Mouse (Mus musculus) megakaryocyte, embryonic 14.5 days (primary cell): ENCODE results near the gene Hopx. TPM values are rescaled to one million over a fixed set of nuclear protein-coding genes. Genes with fewer than 3 reads are reported as not detected.

ENCODE experiments used
- H3K27me3 ChIP-seq: replicated peaks from 2 replicates; pipeline ENCODE3; 2012; ENCODE audit warnings: inconsistent platforms
- H3K36me3 ChIP-seq: replicated peaks from 2 replicates; pipeline ENCODE3; 2012; ENCODE audit warnings: low read length, inconsistent platforms, mixed read lengths
- H3K4me1 ChIP-seq: 2 replicates; pipeline ENCODE4 v1.6.1; 2012; ENCODE audit warnings: inconsistent platforms
- H3K4me3 ChIP-seq: replicated peaks from 2 replicates; pipeline ENCODE3; 2012; ENCODE audit warnings: moderate library complexity, mild to moderate bottlenecking, inconsistent platforms
- H3K9me3 ChIP-seq: 2 replicates; pipeline ENCODE4 v1.6.1; 2012; ENCODE audit warnings: inconsistent platforms
- FLI1 ChIP-seq: IDR thresholded peaks from 2 replicates; pipeline ENCODE4 v1.6.1; 2012; ENCODE audit warnings: low read length, inconsistent platforms, mixed read lengths
- GATA1 ChIP-seq: IDR thresholded peaks from 3 replicates; pipeline ENCODE4 v1.6.1; 2012; ENCODE audit warnings: mixed read lengths, low read length, inconsistent platforms, borderline replicate concordance
- polyA plus RNA-seq: library from polyadenylated mRNA; stranded (reverse); fragments of >175 nt; gene quantifications from 2 replicates; pipeline ENCODE4 v1.2.3, GENCODE M21; 2012; ENCODE audit warnings: low replicate concordance; ENCODE audit not compliant: insufficient read depth

The Hopx gene
- polyA plus RNA-seq, 1 experiment = 2.5 TPM

DNA sequence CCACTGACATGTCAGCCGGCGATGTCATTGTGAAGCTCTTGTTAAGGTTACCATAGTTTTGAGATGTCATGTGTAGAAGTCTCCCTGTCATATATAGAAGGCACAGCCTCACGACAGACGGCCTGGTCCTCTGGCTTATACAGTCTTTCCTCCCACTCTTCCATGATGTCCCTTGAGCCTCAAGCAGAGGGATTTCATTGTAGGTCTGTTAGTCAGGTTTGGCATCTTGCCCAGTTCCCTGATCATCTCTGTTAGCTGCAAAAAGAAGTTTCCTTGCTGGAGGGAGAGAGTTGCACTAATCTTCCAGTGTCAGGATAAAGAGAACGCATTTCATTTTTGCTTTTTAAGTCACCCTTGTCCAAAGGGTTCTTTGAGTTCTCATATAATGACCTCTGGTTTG lies 62.3 kb downstream of the Hopx start:
- TF ChIP-seq FLI1 (no peak), GATA1 (no peak)
- Histone ChIP-seq H3K4me1 (no peaks in the 10 kb centered on the region), H3K4me3 (no peak overlapping the region), H3K27me3 (peaks cover 13% of the 10 kb centered on the region), H3K36me3 (no peaks in the 10 kb centered on the region), H3K9me3 (peaks cover 2% of the 10 kb centered on the region; the same call in 1 of the 2 replicates)

GRCm38 (mm10) chr5:77044362-77044761 lies 70.6 kb downstream of the Hopx start:
- H3K4me3 ChIP-seq = no peak overlapping the region
- H3K36me3 ChIP-seq = no peaks in the 10 kb centered on the region
- TF ChIP-seq FLI1 (no peak), GATA1 (no peak)
- peaks cover 10% of the 10 kb centered on the region for H3K27me3 ChIP-seq
- no peaks in the 10 kb centered on the region for H3K9me3 ChIP-seq
- peaks cover 3% of the 10 kb centered on the region; the same call in 1 of the 2 replicates for H3K4me1 ChIP-seq

GRCm38 (mm10) chr5:77039391-77039790 lies 75.5 kb downstream of the Hopx start:
- H3K4me1 ChIP-seq = peaks cover 8% of the 10 kb centered on the region
- no peaks in the 10 kb centered on the region for H3K36me3 ChIP-seq
- TF ChIP-seq GATA1 = no peak
- TF ChIP-seq FLI1 = no peak
- H3K9me3 ChIP-seq = peaks cover 7% of the 10 kb centered on the region
- H3K4me3 ChIP-seq = no peak overlapping the region
- peaks cover 6% of the 10 kb centered on the region for H3K27me3 ChIP-seq

GRCm38 (mm10) chr5:77038451-77038850 lies 76.5 kb downstream of the Hopx start:
- TF ChIP-seq FLI1 = no peak
- TF ChIP-seq GATA1 = no peak

More at GRCm38 (mm10) chr5:77038451-77038850, 76.5 kb downstream of the Hopx start:
- Histone ChIP-seq H3K4me1 (peaks cover 8% of the 10 kb centered on the region), H3K9me3 (peaks cover 7% of the 10 kb centered on the region), H3K36me3 (no peaks in the 10 kb centered on the region), H3K4me3 (no peak overlapping the region), H3K27me3 (peaks cover 5% of the 10 kb centered on the region)

Other genes with a start within 250 kb of the Hopx start
- gene Aasdh, start 209.6 kb downstream of the Hopx start, polyA plus RNA-seq = 0.31 TPM in 1 of 2 replicates, not detected in the other
- gene Paics, start 163.8 kb downstream of the Hopx start, polyA plus RNA-seq = 2.7 and 25.3 TPM in 2 replicates
- 0.50 and 4.0 TPM in 2 replicates for gene Ppat, start 163.5 kb downstream of the Hopx start, polyA plus RNA-seq
- gene Srp72, start 140.4 kb downstream of the Hopx start, polyA plus RNA-seq = 10.0 and 62.0 TPM in 2 replicates
- not detected in 2 replicates for gene Arl9, start 111.1 kb downstream of the Hopx start, polyA plus RNA-seq
- not detected in 2 replicates for gene Thegl, start 99.1 kb downstream of the Hopx start, polyA plus RNA-seq
- gene Spink2, start 96.3 kb upstream of the Hopx start, polyA plus RNA-seq = not detected in 2 replicates
- 3.7 and 6.7 TPM in 2 replicates for gene Rest, start 150.4 kb upstream of the Hopx start, polyA plus RNA-seq
- 14.4 and 14.9 TPM in 2 replicates for gene Noa1, start 195.0 kb upstream of the Hopx start, polyA plus RNA-seq
- gene Polr2b, start 195.0 kb upstream of the Hopx start, polyA plus RNA-seq = 0.39 and 1.0 TPM in 2 replicates